Mouse (Mus musculus) liver, adult (tissue): ENCODE data around the gene Slc35e4.

Experiments
- GATA4 ChIP-seq: IDR thresholded peaks from 2 replicates; pipeline ENCODE4 v1.6.1; 2014; ENCODE audit warnings: mild to moderate bottlenecking, low read length; ENCODE audit not compliant: insufficient replicate concordance

Slc35e4 gene

GRCm38 (mm10) chr11:3922731-3923130 is 8.3 kb upstream of the Slc35e4 start:
- TF ChIP-seq GATA4, result no peak

GRCm38 (mm10) chr11:3922115-3922514 is 7.7 kb upstream of the Slc35e4 start:
- TF ChIP-seq GATA4, result no peak

GRCm38 (mm10) chr11:3921281-3921850 is 6.9 kb upstream of the Slc35e4 start:
- no peak for TF ChIP-seq GATA4

DNA sequence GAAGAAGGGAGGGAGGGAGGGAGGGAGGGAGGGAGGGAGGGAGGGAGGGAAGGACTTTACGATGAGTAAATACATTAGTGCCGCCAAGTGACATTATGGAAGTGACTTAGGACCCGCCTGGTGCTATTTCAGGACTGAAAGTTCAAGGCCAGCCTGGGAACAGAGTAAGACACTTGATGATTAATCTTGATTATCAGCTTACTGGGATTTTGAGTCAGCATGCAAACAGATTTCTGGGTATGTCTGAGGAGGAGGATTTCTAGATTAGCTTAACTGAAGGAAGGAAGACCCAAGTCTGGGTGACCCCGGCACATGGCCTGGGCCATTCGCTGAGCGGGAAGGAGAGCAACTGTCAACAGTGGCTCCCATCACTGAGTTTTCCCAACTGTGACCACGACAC is 6.0 kb upstream of the Slc35e4 start:
- no peak for TF ChIP-seq GATA4

- no peak for TF ChIP-seq GATA4
Observed at GRCm38 (mm10) chr11:3918738-3919137, 4.3 kb upstream of the Slc35e4 start.

- no peak for TF ChIP-seq GATA4
Observed at GRCm38 (mm10) chr11:3913316-3914108, 952 bp downstream of the Slc35e4 start.

DNA sequence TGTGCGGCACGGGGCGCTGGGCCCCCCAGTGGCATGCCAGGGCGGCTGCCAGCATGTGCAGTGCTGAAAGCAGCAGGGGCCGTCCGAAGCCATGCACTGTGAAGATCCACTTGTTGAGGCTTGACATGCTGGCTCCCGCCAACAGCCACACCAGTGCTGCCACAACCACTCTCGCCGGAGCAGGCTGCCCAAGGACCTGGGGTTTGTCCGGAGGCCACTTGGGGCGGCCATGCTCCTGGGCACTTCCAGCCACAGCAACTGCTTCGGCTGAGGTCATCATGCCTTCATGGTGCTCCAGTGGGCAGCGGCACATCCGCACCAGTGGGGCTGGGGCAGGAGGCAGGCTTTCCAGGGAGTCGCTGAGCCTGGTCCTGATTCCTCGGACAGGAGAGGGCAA is 1.6 kb downstream of the Slc35e4 start:
- no peak for TF ChIP-seq GATA4

- TF ChIP-seq GATA4, result no peak
Observed at GRCm38 (mm10) chr11:3912100-3912874, 2.2 kb downstream of the Slc35e4 start.

DNA sequence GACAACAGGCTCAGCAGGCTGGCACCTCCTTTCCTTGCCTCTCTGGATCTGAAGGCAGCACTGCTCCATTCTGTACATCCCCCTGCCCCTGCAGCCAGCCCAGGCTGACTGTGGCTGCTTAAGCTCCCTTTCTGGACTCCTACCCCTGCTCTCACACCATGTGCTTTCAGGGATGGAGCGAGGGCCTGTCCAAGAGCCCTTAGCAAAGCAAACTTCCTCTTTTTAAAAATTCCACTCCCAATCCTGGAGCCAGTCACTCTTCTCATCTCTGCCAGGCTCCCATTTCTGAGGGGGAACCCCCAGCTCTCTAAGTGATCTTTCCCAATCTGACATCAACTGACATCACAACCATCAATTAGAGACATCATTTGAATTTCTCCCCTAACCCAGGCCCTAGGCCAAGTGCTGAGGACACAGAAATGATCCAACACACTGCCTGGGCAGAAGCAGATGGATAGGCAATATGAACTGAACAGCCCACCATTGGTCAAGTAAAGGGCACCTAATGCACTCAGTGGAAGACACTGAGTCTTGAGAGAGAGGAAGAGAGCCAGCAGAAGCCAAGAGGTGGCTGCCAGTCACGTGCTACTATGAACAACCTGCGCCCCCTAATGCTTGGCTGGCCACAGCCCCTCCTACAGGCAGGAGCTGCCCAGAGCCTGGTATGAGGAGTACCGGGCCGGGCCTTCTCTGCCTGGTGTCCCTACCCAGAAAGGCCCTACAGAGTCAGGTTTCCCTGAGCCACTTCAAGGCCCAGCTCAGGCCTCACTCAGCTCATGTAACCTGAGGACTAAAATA is 3.8 kb downstream of the Slc35e4 start:
- no peak for TF ChIP-seq GATA4

GRCm38 (mm10) chr11:3909236-3909635 is 5.2 kb downstream of the Slc35e4 start:
- TF ChIP-seq GATA4, result no peak

DNA sequence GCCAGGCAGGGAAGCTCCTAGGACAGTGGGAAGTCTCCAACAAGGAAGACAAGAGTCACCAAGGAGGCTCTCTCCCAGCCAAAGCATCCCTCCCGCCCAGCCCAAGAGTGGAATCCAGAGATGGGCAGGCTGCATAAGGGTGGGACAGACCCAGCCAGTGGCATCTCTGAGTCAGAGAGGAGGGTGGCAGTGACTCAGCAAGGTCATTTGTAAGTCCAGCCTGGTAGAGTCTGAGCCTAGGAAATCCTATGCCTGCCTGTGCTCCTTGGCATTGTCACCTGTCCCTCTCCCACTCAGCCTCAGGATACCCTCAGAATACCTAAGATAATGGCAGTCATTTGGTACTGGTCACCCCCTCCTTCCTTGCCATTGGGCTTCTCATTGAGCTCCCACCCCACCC is 9.0 kb downstream of the Slc35e4 start:
- TF ChIP-seq GATA4, result no peak

- TF ChIP-seq GATA4, result no peak
Observed at GRCm38 (mm10) chr11:3904673-3905072, 9.8 kb downstream of the Slc35e4 start.

GRCm38 (mm10) chr11:3903046-3903445 is 11.4 kb downstream of the Slc35e4 start:
- TF ChIP-seq GATA4, result no peak

DNA sequence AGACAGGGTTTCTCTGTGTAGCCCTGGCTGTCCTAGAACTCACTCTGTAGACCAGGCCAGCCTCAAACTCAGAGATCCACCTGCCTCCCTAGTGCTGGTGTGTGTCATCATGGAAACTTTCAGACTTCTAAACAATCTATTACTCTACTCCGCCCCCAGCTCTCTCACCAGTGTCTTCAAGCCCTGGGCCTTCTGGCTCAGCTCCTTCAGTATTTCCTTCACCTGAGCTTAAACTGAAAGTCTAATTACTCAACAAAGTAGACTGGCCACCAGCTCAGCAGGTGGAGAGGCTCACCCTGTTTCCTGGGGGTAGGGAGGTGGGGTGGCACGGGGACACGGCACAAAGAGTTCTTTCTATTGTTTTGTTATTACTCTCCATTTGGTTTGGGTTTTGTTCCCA is 11.9 kb downstream of the Slc35e4 start:
- no peak for TF ChIP-seq GATA4

GRCm38 (mm10) chr11:3900296-3900695 is 14.2 kb downstream of the Slc35e4 start:
- no peak for TF ChIP-seq GATA4

GRCm38 (mm10) chr11:3895933-3896332 is 18.5 kb downstream of the Slc35e4 start:
- no peak for TF ChIP-seq GATA4

DNA sequence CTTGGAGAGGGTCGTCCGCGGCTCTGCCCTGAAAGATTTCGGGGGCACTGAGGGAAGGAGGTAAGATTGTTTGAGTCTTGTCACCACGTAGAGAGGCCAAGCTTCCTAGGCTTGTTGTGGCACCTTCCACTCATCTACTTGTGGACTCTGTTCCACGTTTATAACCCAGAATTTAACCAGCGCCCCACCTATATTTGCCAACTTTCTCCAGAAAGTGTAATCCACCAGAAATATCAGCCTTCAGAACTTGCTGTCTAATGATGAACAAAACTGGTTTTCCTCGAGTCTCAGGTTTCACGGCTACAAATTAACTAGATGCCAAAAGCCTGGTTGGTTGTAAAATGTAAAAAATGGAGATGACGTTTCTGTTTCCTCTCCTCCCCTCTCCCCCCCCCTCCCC is 19.0 kb downstream of the Slc35e4 start:
- TF ChIP-seq GATA4, result no peak
